Mouse (Mus musculus) hindbrain, embryonic 15.5 days (tissue): Measurements from ENCODE around the gene Metap1. TPM values are rescaled to one million over a fixed set of nuclear protein-coding genes. Genes with fewer than 3 reads are reported as not detected.
A peak's percentile ranks its signal among the peaks of the same experiment; 100 is the strongest.

Experiments used
- ATAC-seq: fragments of 200-750 bp; cut with Nextera tagmentation; 2 replicates; pipeline ENCODE4 v1.8.0; 2017; ENCODE audit warnings: low read depth, moderate number of reproducible peaks, moderate TSS enrichment; ENCODE audit not compliant: low FRiP score
- H3K27ac ChIP-seq: fragments of 300-500 bp; sonication (generic); replicated peaks from 2 replicates; pipeline ENCODE4 v1.5.1; 2015; ENCODE audit warnings: mild to moderate bottlenecking, inconsistent platforms
- H3K27me3 ChIP-seq: fragments of 300-500 bp; sonication (generic); 2 replicates; pipeline ENCODE4 v1.6.1; 2015; ENCODE audit warnings: control low read depth, inconsistent platforms
- H3K36me3 ChIP-seq: fragments of 300-500 bp; sonication (generic); 2 replicates; pipeline ENCODE4 v1.6.1; 2015; ENCODE audit warnings: control low read depth, inconsistent platforms
- H3K4me1 ChIP-seq: fragments of 300-500 bp; sonication (generic); replicated peaks from 2 replicates; pipeline ENCODE4 v1.6.1; 2015; ENCODE audit warnings: control low read depth, inconsistent platforms
- H3K4me2 ChIP-seq: fragments of 300-500 bp; sonication (generic); 2 replicates; pipeline ENCODE4 v1.6.1; 2015; ENCODE audit warnings: moderate library complexity, mild to moderate bottlenecking, inconsistent platforms
- H3K4me3 ChIP-seq: fragments of 300-500 bp; sonication (generic); 2 replicates; pipeline ENCODE4 v1.5.1; 2015; ENCODE audit warnings: mild to moderate bottlenecking, inconsistent platforms
- H3K9ac ChIP-seq: fragments of 300-500 bp; sonication (generic); 2 replicates; pipeline ENCODE4 v1.6.1; 2015; ENCODE audit warnings: inconsistent platforms
- H3K9me3 ChIP-seq: fragments of 300-500 bp; sonication (generic); 2 replicates; pipeline ENCODE4 v1.6.1; 2016; ENCODE audit warnings: control low read depth, inconsistent platforms
- WGBS: fragments of 180-500 bp; shearing (Covaris S2); methylation state at CpG from one replicate; pipeline ENCODE4 v1.1.7; 2015; 5-methylcytosine and 5-hydroxymethylcytosine counted together
- polyA plus RNA-seq: library from polyadenylated mRNA; unstranded; fragments of >200 nt; fragmentation: Nextera tagmentation; extraction: Ambion mirVana; gene quantifications from 2 replicates; pipeline ENCODE4 v1.2.1, GENCODE M21; 2015

Metap1 gene
- polyA plus RNA-seq, 1 experiment from 2014 or later, result 46.2 TPM

- peaks cover under 1% of the 10 kb centered on the region for H3K4me1 ChIP-seq
- ATAC-seq, result no peak
- H3K9ac ChIP-seq, result no peak overlapping the region
- no peak overlapping the region for H3K4me2 ChIP-seq
- H3K27me3 ChIP-seq, result no peaks in the 10 kb centered on the region
- H3K27ac ChIP-seq, result no peak overlapping the region
- H3K4me3 ChIP-seq, result no peak overlapping the region
- no peaks in the 10 kb centered on the region for H3K36me3 ChIP-seq
- H3K9me3 ChIP-seq, result no peaks in the 10 kb centered on the region
- WGBS, result 83% methylated on average over 3 of the region's 3 CpGs
These were observed 50.6 kb downstream of the Metap1 start for GRCm38 (mm10) chr3:138438716-138439115.

DNA sequence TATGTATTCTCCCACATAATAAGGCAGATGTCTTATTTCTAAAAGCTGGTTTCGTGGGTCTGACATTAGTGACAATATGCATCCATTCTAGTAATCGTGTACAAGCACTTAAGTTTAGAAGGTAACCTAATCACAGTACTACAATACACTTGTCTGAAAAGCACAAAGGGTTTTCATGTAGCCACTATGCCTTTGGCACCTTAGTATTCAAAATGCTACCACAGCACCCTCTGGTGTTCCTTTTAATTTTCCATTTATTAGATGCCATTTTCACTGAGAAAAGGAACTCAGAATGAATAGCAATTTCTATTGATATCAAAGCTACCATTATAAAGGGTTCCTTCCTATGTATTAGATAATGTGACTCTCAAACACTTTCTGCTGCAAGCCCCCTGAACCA, 57.5 kb downstream of the Metap1 start:
- Histone ChIP-seq H3K27ac (no peak overlapping the region), H3K4me1 (no peaks in the 10 kb centered on the region), H3K36me3 (no peaks in the 10 kb centered on the region), H3K27me3 (no peaks in the 10 kb centered on the region), H3K9ac (no peak overlapping the region), H3K4me3 (no peak overlapping the region), H3K9me3 (no peaks in the 10 kb centered on the region), H3K4me2 (no peak overlapping the region)
- ATAC-seq, result 0 out of 2 replicates have a peak, but pooled peaks have one; percentile 66
- 71% methylated on average over 2 of the region's 2 CpGs for WGBS

- no peaks in the 10 kb centered on the region for H3K36me3 ChIP-seq
- ATAC-seq, result no peak
- no peaks in the 10 kb centered on the region for H3K4me1 ChIP-seq
- 77% methylated on average over 6 of the region's 6 CpGs for WGBS
- H3K27me3 ChIP-seq, result no peaks in the 10 kb centered on the region
- no peak overlapping the region for H3K9ac ChIP-seq
- H3K9me3 ChIP-seq, result no peaks in the 10 kb centered on the region
- no peak overlapping the region for H3K4me3 ChIP-seq
- H3K27ac ChIP-seq, result no peak overlapping the region
- no peak overlapping the region for H3K4me2 ChIP-seq
These were observed 58.8 kb downstream of the Metap1 start for GRCm38 (mm10) chr3:138430360-138430976.

DNA sequence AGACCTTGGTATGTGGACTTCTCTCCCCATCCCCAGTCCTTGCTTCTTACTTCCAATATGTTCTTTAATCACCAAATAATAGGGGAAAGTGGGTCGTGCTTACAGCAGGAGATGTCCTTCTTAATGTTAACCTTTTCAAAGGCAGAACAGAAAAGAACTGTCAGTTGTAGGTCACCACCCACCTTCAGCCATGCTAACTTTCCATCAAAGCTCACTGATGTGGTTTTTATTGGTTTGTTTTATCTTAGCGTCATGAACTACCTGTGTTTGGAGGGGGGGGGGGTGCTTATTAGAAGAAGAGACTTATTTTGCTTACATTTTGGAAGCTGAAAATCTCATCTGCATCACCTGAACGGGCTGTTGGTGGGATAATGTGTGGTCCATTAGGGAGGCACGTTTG, 65.1 kb downstream of the Metap1 start:
- 76% methylated on average over 4 of the region's 4 CpGs for WGBS
- Histone ChIP-seq H3K4me2 (no peak overlapping the region), H3K4me3 (no peak overlapping the region), H3K9ac (no peak overlapping the region), H3K9me3 (no peaks in the 10 kb centered on the region), H3K36me3 (no peaks in the 10 kb centered on the region), H3K27me3 (no peaks in the 10 kb centered on the region), H3K4me1 (no peaks in the 10 kb centered on the region), H3K27ac (no peak overlapping the region)
- no peak for ATAC-seq

DNA sequence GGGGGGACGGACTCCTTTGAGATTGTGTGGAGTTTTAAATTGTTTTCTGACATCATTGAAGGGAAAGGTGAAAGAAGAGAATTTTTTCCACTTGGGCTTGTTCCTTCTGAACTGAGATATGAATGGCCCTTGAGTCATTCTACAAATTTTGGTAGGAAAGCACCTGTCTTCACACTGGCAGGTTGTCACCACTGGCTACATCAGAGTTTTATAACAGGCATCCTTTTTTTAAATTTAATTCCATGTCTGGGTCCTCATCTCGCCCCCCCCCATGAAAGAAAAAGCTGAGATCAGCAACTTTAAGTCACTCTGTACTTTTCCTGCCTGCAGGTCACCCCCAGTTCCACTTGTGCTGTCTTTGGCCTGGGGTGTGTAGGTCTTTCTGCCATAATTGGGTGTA, 65.7 kb downstream of the Metap1 start:
- ATAC-seq, result no peak
- Histone ChIP-seq H3K9me3 (no peaks in the 10 kb centered on the region), H3K9ac (no peak overlapping the region), H3K36me3 (no peaks in the 10 kb centered on the region), H3K4me1 (no peaks in the 10 kb centered on the region), H3K4me2 (no peak overlapping the region), H3K4me3 (no peak overlapping the region), H3K27ac (no peak overlapping the region), H3K27me3 (no peaks in the 10 kb centered on the region)
- WGBS, result 65% methylated on average over 2 of the region's 2 CpGs

- no peaks in the 10 kb centered on the region for H3K27me3 ChIP-seq
- WGBS, result 96% methylated on average over 3 of the region's 3 CpGs
These were observed 68.9 kb downstream of the Metap1 start for GRCm38 (mm10) chr3:138420385-138420784.

GRCm38 (mm10) chr3:138419369-138419768, 69.9 kb downstream of the Metap1 start:
- H3K36me3 ChIP-seq, result no peaks in the 10 kb centered on the region
- no peaks in the 10 kb centered on the region for H3K9me3 ChIP-seq
- no peak overlapping the region for H3K4me3 ChIP-seq
- WGBS, result 84% methylated on average over 6 of the region's 6 CpGs
- no peaks in the 10 kb centered on the region for H3K4me1 ChIP-seq
- no peak overlapping the region for H3K9ac ChIP-seq
- ATAC-seq, result no peak
- no peak overlapping the region for H3K27ac ChIP-seq
- no peak overlapping the region for H3K4me2 ChIP-seq
- no peaks in the 10 kb centered on the region for H3K27me3 ChIP-seq

More at GRCm38 (mm10) chr3:138420385-138420784, 68.9 kb downstream of the Metap1 start:
- H3K9me3 ChIP-seq, result no peaks in the 10 kb centered on the region
- H3K4me1 ChIP-seq, result no peaks in the 10 kb centered on the region
- H3K36me3 ChIP-seq, result no peaks in the 10 kb centered on the region
- H3K27ac ChIP-seq, result no peak overlapping the region
- ATAC-seq, result no peak
- H3K9ac ChIP-seq, result no peak overlapping the region
- no peak overlapping the region for H3K4me3 ChIP-seq
- no peak overlapping the region for H3K4me2 ChIP-seq

- H3K4me3 ChIP-seq, result no peak within 1 kb of the TSS
- no peak within 1 kb of the TSS for H3K9ac ChIP-seq
- no peak for ATAC-seq
- no peaks in the 10 kb centered on the region for H3K9me3 ChIP-seq
- H3K4me2 ChIP-seq, result no peak within 1 kb of the TSS
- no peaks in the 10 kb centered on the region for H3K4me1 ChIP-seq
- no peak within 1 kb of the TSS for H3K27ac ChIP-seq
- H3K36me3 ChIP-seq, result no peaks in the 10 kb centered on the region
- no peaks in the 10 kb centered on the region for H3K27me3 ChIP-seq
- WGBS, result 70% methylated on average over 6 of the region's 6 CpGs
These were observed 74.1 kb downstream of the Metap1 start, which contains the start of gene Adh4 for GRCm38 (mm10) chr3:138415121-138415690. Gene Adh4 (plus strand): TSS chr3:138415466.

DNA sequence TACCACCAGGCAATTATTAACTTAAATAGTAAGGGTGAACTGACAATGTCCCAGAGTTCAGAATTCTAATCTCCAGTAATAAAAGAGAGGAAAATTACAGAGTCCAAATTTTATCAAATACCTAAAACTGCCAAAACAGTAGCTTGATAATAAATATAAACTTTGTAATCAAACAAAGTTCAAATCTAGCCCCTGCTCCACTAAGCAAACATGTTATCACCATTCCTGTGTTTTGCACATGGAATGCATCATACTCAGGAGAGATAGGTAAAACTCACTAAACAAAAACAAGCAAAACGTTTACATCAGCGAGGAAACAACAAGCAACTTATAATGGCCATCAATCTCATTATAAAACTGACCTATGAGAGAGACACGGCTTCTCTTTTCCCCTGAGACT, 79.1 kb downstream of the Metap1 start:
- H3K27me3 ChIP-seq, result no peaks in the 10 kb centered on the region
- no peak overlapping the region for H3K4me2 ChIP-seq
- no peaks in the 10 kb centered on the region for H3K9me3 ChIP-seq
- no peak overlapping the region for H3K27ac ChIP-seq
- 66% methylated on average over 3 of the region's 3 CpGs for WGBS
- no peaks in the 10 kb centered on the region for H3K36me3 ChIP-seq
- no peaks in the 10 kb centered on the region for H3K4me1 ChIP-seq
- ATAC-seq, result no peak
- no peak overlapping the region for H3K4me3 ChIP-seq
- H3K9ac ChIP-seq, result no peak overlapping the region

DNA sequence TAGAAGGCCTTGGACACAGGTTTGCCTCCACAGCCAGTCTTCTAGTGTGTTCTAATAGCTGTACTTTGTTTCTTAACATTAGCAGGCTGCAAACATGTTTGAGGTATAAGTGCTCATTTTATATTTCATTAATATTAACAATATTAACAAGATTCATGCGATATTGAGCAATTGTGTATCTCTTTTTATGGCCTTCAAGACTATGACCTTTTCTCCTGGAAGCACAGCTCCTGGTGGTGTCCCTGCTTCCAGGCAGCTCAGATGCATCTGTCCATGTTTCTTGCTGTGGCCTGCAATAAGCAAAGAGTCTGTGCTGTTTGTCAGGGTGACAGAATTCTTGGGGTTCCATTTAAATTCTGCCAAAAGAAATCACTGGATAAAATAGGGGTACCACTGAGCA, 79.7 kb downstream of the Metap1 start:
- Histone ChIP-seq H3K9ac (no peak overlapping the region), H3K27ac (no peak overlapping the region), H3K4me2 (no peak overlapping the region), H3K4me1 (no peaks in the 10 kb centered on the region), H3K9me3 (no peaks in the 10 kb centered on the region), H3K4me3 (no peak overlapping the region), H3K36me3 (no peaks in the 10 kb centered on the region), H3K27me3 (no peaks in the 10 kb centered on the region)
- WGBS, result 88% methylated on average over 1 of the region's 1 CpGs
- no peak for ATAC-seq
